Mouse (Mus musculus) limb, embryonic 14.5 days (tissue): ENCODE results near the gene Tbc1d30. TPM values are rescaled to one million over a fixed set of nuclear protein-coding genes. Genes with fewer than 3 reads are reported as not detected.

Source experiments
- ATAC-seq: fragments of 200-750 bp; cut with Nextera tagmentation; 2 replicates; pipeline ENCODE4 v1.8.0; 2017; ENCODE audit warnings: low read depth, moderate number of reproducible peaks, moderate TSS enrichment; ENCODE audit not compliant: low FRiP score
- DNase-seq: peaks from one replicate; pipeline ENCODE4 v3.0.0-alpha.2; 2015; ENCODE audit warnings: low spot score
- H3K27ac ChIP-seq: fragments of 300-500 bp; sonication (generic); replicated peaks from 2 replicates; pipeline ENCODE4 v1.5.1; 2014; ENCODE audit warnings: low read depth, mild to moderate bottlenecking, low read length, moderate library complexity, mixed read lengths
- H3K27me3 ChIP-seq: fragments of 300-500 bp; sonication (generic); 2 replicates; pipeline ENCODE4 v1.6.1; 2014; ENCODE audit warnings: low read length, mixed read lengths; ENCODE audit not compliant: control insufficient read depth, insufficient read depth
- H3K36me3 ChIP-seq: fragments of 300-500 bp; sonication (generic); 2 replicates; pipeline ENCODE4 v1.6.1; 2014; ENCODE audit warnings: mild to moderate bottlenecking, low read length, moderate library complexity, mixed read lengths; ENCODE audit not compliant: control insufficient read depth, insufficient read depth
- H3K4me1 ChIP-seq: fragments of 300-500 bp; sonication (generic); 2 replicates; pipeline ENCODE4 v1.6.1; 2014; ENCODE audit warnings: antibody characterized with exemption, low read length, mixed read lengths; ENCODE audit not compliant: control insufficient read depth, insufficient read depth
- H3K4me2 ChIP-seq: fragments of 300-500 bp; sonication (generic); replicated peaks from 2 replicates; pipeline ENCODE4 v1.6.1; 2014; ENCODE audit warnings: low read depth, mild to moderate bottlenecking, low read length, moderate library complexity; ENCODE audit not compliant: severe bottlenecking
- H3K4me3 ChIP-seq: fragments of 300-500 bp; sonication (generic); replicated peaks from 2 replicates; pipeline ENCODE4 v1.5.1; 2014; ENCODE audit warnings: low read length
- H3K9ac ChIP-seq: fragments of 300-500 bp; sonication (generic); 2 replicates; pipeline ENCODE4 v1.6.1; 2014; ENCODE audit warnings: mild to moderate bottlenecking, low read depth, low read length, moderate library complexity; ENCODE audit not compliant: severe bottlenecking
- H3K9me3 ChIP-seq: fragments of 300-500 bp; sonication (generic); 2 replicates; pipeline ENCODE4 v1.6.1; 2016; ENCODE audit warnings: low read length; ENCODE audit not compliant: control insufficient read depth
- POLR2A ChIP-seq: fragments of 200-500 bp; IDR thresholded peaks from 2 replicates; pipeline ENCODE4 v1.8.0; 2012; ENCODE audit warnings: inconsistent platforms, mild to moderate bottlenecking, moderate library complexity, borderline replicate concordance; ENCODE audit not compliant: insufficient read depth, insufficient read length; ENCODE audit errors: extremely low read depth
- WGBS: fragments of 180-500 bp; shearing (Covaris S2); extraction: QIAGEN DNeasy Blood & Tissue Kit; methylation state at CpG from one replicate; pipeline ENCODE4 v1.1.7; 2014; 5-methylcytosine and 5-hydroxymethylcytosine counted together
- polyA plus RNA-seq, 2 experiments: library from polyadenylated mRNA; depleted of rRNA in 1 of 2; stranded (reverse) in 1 of 2; unstranded in 1 of 2; fragments of >200 nt; fragmentation: Nextera tagmentation in 1 of 2; extraction: Ambion mirVana in 1 of 2; gene quantifications; 2 replicates each; pipeline versions ENCODE4 v1.2.1 to v1.2.3; 2012 to 2014

The Tbc1d30 gene
- polyA plus RNA-seq, 2 experiments = 1.3 TPM

- no peaks in the 10 kb centered on the region for H3K4me1 ChIP-seq
- ATAC-seq (no peak), DNase-seq (no peak)
- H3K27me3 ChIP-seq = no peaks in the 10 kb centered on the region
- no peaks in the 10 kb centered on the region for H3K9me3 ChIP-seq
- no peaks in the 10 kb centered on the region for H3K36me3 ChIP-seq
- no peak for TF ChIP-seq POLR2A
- WGBS = 68% methylated on average over 4 of the region's 4 CpGs
- no peak overlapping the region for H3K4me3 ChIP-seq
- no peak overlapping the region for H3K27ac ChIP-seq
- no peak overlapping the region for H3K9ac ChIP-seq
- H3K4me2 ChIP-seq = no peak overlapping the region
These were observed 61.0 kb downstream of the Tbc1d30 start for GRCm38 (mm10) chr10:121289970-121290681.

- H3K36me3 ChIP-seq = no peaks in the 10 kb centered on the region
- no peak overlapping the region for H3K27ac ChIP-seq
- no peaks in the 10 kb centered on the region for H3K4me1 ChIP-seq
- no peak overlapping the region for H3K9ac ChIP-seq
- H3K4me3 ChIP-seq = no peak overlapping the region
- no peak for ATAC-seq
- WGBS = 81% methylated on average over 6 of the region's 6 CpGs
- H3K27me3 ChIP-seq = no peaks in the 10 kb centered on the region
- no peak overlapping the region for H3K4me2 ChIP-seq
- TF ChIP-seq POLR2A = no peak
- DNase-seq = no peak
- no peaks in the 10 kb centered on the region for H3K9me3 ChIP-seq
These were observed 68.2 kb downstream of the Tbc1d30 start for GRCm38 (mm10) chr10:121282926-121283325.

GRCm38 (mm10) chr10:121282436-121282835 lies 68.6 kb downstream of the Tbc1d30 start:
- Histone ChIP-seq H3K9me3 (no peaks in the 10 kb centered on the region), H3K4me3 (no peak overlapping the region), H3K27me3 (no peaks in the 10 kb centered on the region), H3K4me2 (no peak overlapping the region), H3K9ac (no peak overlapping the region), H3K27ac (no peak overlapping the region), H3K36me3 (no peaks in the 10 kb centered on the region), H3K4me1 (no peaks in the 10 kb centered on the region)
- 64% methylated on average over 11 of the region's 11 CpGs for WGBS
- DNase-seq = no peak
- TF ChIP-seq POLR2A = no peak
- no peak for ATAC-seq

- Histone ChIP-seq H3K9ac (no peak overlapping the region), H3K4me3 (no peak overlapping the region), H3K4me1 (no peaks in the 10 kb centered on the region), H3K27ac (no peak overlapping the region), H3K36me3 (no peaks in the 10 kb centered on the region), H3K27me3 (no peaks in the 10 kb centered on the region), H3K9me3 (no peaks in the 10 kb centered on the region), H3K4me2 (no peak overlapping the region)
- TF ChIP-seq POLR2A = no peak
- no peak for DNase-seq
- WGBS = 75% methylated on average over 11 of the region's 11 CpGs
- ATAC-seq = no peak
These were observed 70.1 kb downstream of the Tbc1d30 start for GRCm38 (mm10) chr10:121280943-121281342.

- no peak for ATAC-seq
- Histone ChIP-seq H3K4me2 (no peak overlapping the region), H3K27me3 (no peaks in the 10 kb centered on the region), H3K27ac (no peak overlapping the region), H3K9ac (no peak overlapping the region), H3K4me1 (no peaks in the 10 kb centered on the region), H3K9me3 (no peaks in the 10 kb centered on the region), H3K36me3 (no peaks in the 10 kb centered on the region), H3K4me3 (no peak overlapping the region)
- TF ChIP-seq POLR2A = no peak
- 63% methylated on average over 2 of the region's 2 CpGs for whole genome bisulfite sequencing
- DNase-seq = no peak
These were observed 74.0 kb downstream of the Tbc1d30 start for GRCm38 (mm10) chr10:121277022-121277471.
